Mouse (Mus musculus) leukemia stem cell, adult 10-12 weeks (primary cell): ENCODE results near the gene Ift74. TPM values are rescaled to one million over a fixed set of nuclear protein-coding genes. Genes with fewer than 3 reads are reported as not detected.

Experiments used
- polyA plus RNA-seq: library from polyadenylated mRNA; stranded (reverse); fragments of >175 nt; gene quantifications from 2 replicates; pipeline ENCODE4 v1.2.3, GENCODE M21; 2012; ENCODE audit warnings: low replicate concordance

Gene Ift74
- 0.10 and 0.43 TPM in 2 replicates for polyA plus RNA-seq

GRCm38 (mm10) chr4:94613972-94614626, at the start of gene Ift74:
Gene Ift74, plus strand, starts transcription at chr4:94614491.

GRCm38 (mm10) chr4:94603031-94603629, 11.2 kb upstream of the Ift74 start, which contains the start of gene Plaa:
Gene Plaa, minus strand, starts transcription at chr4:94603244.

GRCm38 (mm10) chr4:94649920-94650319, 35.6 kb downstream of the Ift74 start, which contains the start of gene Lrrc19:
Gene Lrrc19, minus strand, starts transcription at chr4:94650144.

GRCm38 (mm10) chr4:94738838-94739731, 124.8 kb downstream of the Ift74 start, which contains the start of gene Tek:
Gene Tek, plus strand, starts transcription at chr4:94739289.

Other genes with a start within 250 kb of the Ift74 start
- gene Gm10306, start 57.9 kb upstream of the Ift74 start, polyA plus RNA-seq: not detected in 2 replicates
- 1.8 and 1.9 TPM in 2 replicates for gene Caap1, start 57.7 kb upstream of the Ift74 start, polyA plus RNA-seq
- 132 and 177 TPM in 2 replicates for gene Plaa, start 11.2 kb upstream of the Ift74 start, polyA plus RNA-seq
- not detected in 2 replicates for gene Lrrc19, start 35.7 kb downstream of the Ift74 start, polyA plus RNA-seq
- gene Tek, start 124.8 kb downstream of the Ift74 start, polyA plus RNA-seq: 0.03 TPM in 1 of 2 replicates, not detected in the other